Mouse (Mus musculus): Measurements from ENCODE around the gene Fam228a.
"Not testable (repeated sequence)": the region's sequence is repeated elsewhere in the genome, so short reads cannot be mapped to it uniquely, and the experiment has no call there.

Fam228a gene

DNA sequence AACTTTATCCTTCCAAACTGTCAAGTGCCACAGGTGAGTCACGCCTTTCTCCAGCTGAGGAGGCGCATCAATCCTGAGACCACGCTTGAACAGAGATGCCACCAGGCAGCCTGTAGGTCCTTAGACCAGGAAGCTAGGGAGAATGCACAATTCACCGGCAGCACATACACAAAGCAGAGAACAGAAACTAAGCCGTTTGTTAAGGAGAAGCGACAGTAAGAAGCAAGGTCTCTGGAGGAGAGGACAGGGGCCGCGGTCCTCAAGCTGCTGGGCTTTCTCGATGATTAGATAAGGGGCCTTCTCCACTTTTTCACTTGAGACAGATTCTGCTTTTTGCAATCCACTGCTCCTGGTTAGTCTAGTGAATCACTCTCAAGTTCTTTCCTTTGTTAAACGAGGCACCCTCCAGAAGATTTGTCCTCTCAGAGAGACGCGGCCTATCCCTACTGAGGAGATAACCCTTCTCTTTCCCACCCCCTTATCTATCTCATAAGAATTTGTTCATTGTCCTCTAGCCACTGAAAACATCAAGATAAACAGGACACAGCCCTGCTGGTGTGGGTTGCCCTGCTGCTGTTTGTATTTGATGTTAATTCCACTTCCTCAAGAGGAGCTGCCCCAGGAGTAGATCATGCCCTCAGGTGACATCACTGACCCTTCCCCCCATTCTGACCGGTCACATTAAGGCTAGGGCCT lies 19.0 kb downstream of the Fam228a start:
- DNase-seq (ENCODE audit: low read depth, low spot score): no peak

DNA sequence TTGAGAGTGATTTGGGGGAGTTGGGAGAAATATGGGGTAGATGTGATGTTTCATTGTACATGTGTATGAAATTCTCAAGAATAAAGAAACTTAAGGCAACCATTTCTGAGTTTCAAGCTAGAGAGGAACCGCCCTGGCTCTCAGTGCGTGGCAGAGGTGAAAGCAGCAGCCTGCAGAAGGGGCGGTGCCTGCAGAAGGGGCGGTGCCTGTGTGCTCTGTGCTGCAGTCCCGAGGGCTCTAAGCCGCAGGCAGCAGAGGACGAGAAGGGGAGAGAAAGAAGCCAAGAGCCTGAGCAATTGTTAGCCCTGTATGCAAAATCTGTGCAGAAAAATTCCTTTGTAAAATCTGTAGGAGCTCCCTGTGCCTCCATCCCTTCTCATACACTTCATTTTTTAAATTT lies 20.8 kb downstream of the Fam228a start:
- DNase-seq (ENCODE audit: low read depth, low spot score): no peak

DNA sequence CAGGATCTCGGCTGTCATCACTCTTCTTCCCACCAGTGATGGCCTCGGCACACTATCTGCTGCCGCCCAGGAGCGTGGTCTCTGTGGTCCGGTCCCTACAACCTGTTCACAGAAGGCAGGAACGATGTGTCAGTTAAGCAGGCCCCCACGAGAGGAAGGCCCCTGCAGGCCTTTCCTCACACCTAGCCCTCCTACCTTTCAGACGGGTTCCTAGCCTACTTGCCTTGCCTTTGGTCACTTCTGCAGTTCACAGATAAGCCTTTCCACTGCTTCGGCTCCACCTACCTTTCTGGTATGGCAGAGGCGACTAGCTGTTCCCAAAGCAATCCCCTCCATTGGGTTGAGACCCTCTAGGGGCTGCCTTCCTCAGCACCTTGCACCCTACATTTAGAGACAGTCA lies 22.6 kb downstream of the Fam228a start:
- DNase-seq (ENCODE audit: low read depth, low spot score): no peak

DNA sequence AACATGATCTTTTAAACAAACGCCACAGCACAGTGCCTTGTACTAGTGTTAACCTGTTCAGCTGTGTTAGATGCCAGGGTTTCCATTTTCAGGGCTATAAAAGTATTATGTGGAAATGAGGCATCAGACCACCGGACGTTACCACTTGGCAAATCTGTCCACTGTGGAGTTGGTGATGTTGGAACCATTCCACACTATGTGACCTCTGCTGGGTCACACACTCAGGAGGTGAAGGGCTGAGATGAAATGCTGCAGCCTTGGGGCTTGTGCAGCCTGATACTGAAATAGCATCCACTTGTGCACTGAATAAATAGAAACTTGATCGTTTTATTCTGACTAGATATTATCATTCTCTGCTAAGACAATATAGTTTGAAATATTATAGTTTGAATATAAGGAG lies 24.9 kb downstream of the Fam228a start:
- no peak for DNase-seq (ENCODE audit: low read depth, low spot score)

DNA sequence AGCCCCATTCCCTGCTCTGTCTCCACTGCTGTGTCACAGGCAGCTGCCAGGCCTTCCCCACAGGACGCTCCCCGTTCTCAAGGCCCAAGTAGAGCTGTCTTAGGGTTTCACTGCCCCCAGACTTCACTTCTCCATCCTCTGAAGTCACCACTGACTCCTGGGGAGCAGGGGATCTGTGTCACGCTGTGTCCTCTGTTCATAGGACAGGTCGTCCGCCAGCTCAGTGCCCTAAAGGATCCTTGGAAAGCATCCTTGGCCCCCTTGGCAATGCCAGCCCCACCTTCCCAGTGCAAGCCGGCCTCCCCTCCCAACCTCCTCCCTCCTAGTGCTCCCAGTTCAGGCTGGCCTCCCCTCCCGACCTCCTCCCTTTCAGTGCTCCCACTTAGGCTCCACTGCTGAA lies 28.3 kb downstream of the Fam228a start:
- DNase-seq (ENCODE audit: low read depth, low spot score): no peak

DNA sequence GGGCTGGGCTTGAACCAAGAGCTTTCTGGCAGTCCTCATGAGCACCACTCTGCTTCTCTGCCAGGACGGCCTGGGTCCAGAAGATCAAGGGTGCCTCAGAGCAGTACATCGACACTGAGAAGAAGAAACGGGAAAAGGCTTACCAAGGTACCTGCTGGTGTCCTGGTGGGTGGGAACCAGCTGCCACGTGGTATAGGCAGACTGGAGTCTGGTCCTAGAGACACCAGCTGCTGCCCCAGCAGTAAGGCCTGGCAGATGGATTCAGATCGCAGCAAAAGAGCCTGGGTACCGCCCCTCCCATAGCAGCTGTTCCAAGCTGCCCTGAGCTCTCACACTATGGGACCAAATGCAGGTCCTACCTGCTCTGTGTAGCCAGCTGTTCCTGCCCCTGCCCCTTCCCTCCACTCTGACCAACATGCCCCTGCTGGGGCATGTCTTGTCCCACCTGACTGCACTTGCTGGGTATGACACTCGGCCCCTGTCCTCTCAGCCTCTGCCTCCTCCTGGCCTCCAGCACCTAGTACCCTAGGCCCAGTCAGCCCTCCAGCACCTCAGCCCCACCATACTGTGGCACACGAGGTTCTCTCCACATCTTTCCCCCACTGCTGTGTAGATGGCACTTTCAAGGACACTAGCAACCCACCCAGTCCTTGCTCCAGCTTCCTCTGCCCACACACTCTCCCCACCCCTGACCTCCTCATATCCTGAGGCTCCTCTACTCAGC lies 29.2 kb downstream of the Fam228a start:
- DNase-seq (ENCODE audit: low read depth, low spot score): no peak

DNA sequence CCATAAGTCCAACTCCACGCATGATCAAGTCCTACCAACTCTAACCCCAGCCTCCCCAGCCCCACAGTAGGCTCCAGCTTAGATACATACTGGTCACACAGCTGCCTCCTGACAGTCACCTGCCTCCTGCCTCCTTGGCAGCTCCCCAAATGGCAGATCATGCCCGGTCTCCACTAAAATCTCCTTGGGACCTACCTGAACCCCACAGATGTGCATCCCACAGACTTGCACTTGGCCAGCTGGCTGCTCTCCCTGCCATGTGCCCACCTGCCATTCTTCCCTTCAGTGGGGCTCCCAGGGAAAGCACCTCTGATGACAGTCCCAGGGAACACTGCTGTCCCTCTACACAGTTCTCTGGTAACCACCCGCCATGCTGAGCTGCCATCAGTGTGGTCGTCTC lies 29.9 kb downstream of the Fam228a start:
- no peak for DNase-seq (ENCODE audit: low read depth, low spot score)

DNA sequence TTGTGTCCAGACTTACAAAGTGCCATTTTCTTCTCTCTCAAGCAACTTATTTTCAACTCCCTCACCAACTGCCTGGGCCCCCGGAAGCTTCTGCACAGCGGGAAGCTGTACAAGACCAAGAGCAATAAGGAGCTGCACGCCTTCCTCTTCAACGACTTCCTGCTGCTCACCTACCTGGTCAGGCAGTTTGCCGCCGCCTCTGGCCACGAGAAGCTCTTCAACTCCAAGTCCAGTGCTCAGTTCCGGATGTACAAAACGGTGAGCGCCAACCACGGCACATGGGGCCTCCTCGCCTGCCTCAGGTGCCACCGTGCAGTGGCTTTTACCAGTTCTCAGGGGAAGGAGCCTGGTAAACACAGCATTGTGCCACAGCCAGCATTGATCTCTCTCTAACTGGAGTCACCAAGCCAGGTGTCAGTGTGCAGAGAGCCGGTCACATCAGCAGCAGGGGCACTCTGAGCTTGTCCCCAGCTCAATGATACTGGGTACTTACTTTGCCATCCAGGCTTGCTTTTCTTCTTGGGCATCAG lies 30.7 kb downstream of the Fam228a start:
- DNase-seq (ENCODE audit: low read depth, low spot score): no peak

DNA sequence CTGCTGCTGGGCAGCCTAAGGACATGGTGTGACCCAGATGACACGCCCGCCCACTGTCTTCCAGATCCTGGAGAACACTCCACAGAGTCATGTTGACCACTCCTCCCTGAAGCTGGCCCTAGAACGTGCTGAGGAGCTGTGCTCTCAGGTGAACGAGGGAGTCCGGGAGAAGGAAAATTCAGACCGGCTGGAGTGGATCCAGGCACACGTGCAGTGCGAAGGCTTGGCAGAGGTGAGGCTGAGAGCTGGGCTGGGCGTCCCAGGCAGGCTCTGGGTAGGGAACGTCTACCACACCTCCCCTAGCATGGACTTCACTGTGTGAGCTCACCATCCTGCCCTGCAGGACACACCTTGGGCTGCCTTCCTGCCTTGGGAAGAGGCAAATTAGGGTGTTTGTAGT lies 31.3 kb downstream of the Fam228a start:
- DNase-seq (ENCODE audit: low read depth, low spot score): no peak

DNA sequence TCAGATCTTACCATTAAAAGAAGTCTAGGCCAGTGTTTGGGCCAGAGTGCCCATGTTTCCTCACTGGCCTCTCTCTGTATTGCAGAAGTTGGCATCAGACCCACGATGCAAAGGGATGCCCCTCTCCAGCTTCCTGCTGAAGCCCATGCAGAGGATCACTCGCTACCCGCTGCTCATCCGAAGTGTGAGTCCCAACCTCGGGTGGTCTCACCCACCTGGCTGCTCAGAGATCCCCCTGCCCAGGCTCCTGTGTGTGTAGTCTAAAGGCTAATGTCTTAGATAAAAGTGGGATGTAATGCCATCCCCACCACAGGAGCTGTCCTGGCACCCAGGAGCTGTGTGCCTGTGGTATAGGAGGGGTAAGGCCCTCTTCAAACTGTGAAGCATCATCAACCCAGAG lies 32.1 kb downstream of the Fam228a start:
- no peak for DNase-seq (ENCODE audit: low read depth, low spot score)

DNA sequence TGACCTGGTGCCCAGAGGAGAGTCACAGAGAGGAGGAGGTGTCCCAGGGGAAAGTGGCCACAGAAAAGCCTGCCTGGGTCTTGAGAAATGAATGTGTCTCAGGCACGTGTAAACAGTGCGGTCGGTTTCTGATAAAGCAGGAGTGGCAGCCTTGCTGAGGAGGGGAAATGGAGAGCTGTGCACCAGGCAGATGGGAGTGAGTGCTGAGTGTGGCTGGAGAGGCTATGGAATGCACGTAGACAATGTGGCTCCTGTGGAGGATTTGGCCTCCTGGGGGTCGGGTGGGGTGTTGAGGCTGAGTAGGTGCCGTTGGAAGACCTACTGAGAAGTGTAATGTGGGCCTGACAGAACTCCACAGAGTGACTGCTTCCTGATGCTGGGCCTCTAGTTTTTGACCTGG lies 32.6 kb downstream of the Fam228a start:
- not testable (repeated sequence) for DNase-seq (ENCODE audit: low read depth, low spot score)

DNA sequence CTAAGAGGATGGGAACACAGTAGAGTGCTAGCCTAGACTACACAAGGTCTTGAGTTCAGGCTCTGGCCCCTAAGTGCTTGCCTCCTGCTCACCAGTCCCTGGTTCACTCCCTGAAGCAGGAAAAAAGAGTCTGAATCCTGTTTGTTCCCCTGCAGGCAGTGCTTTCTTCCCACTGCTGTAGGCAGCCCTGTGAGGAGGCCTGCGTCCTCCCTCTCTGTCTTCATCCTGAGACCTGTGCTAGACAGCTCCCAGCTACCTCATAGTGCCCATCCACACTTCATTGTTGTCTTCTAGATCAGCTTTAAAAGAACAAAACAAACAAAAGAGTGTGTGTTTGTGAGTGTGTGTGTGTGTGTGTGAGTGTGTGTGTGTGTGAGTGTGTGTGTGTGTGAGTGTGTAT lies 43.7 kb downstream of the Fam228a start:
- no peak for DNase-seq (ENCODE audit: low read depth, low spot score)

DNA sequence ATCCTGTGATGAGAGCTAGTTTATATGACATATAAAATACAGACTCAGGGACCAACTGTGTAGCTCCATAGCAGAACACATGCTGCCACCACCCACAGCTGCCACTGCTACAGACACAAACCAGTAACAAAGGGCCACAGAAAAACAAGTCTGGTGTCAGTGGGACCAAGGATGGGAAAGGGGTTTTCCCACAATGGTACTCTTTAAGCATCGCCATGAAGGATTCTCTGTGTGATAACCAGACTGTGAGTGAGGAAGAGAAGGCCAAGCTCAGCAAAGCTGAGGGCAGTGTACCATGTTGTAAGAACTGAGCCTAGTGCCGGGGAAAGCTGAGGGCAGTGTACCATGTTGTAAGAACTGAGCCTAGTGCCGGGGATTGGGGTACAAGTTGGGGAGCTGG lies 47.0 kb downstream of the Fam228a start:
- no peak for DNase-seq (ENCODE audit: low read depth, low spot score)

DNA sequence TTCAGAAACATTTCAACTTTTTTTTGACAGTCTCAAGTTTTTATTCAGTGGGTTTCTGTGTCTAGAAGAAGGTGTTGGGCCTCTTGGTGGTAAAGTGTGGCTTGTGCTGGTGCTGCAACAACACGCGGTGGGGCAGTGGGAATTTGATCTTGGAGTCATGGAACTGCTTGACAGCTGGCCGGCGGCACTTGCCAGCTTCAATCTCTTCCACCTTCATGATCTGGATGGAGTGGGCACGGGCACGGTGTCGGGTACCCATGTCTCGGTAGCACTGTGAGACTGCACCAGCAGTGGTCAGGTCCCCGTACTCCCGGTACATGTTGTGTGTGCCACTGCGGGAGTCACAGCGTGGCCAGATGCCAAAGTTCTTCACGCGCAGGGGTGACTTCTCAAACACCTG lies 48.9 kb downstream of the Fam228a start:
- no peak for DNase-seq (ENCODE audit: low read depth, low spot score)

DNA sequence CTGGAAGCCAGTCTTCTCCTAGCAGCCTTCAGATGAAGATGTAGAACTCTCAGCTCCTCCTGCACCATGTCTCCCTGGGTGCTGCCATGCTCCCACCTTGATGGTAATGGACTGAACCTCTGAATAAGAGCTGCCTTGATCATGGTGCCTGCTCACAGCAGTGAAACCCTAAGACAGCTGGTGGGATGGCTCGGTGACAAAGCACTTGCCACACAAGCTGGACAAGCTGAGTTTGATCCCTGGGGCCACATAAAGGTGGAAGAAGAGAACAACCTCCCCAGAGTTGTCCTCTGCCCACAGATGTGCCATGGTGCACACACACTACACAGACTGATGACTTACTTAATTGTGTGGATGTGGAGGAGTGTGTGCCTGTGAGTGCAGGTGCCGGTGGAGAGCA lies 49.8 kb downstream of the Fam228a start:
- no peak for DNase-seq (ENCODE audit: low read depth, low spot score)

DNA sequence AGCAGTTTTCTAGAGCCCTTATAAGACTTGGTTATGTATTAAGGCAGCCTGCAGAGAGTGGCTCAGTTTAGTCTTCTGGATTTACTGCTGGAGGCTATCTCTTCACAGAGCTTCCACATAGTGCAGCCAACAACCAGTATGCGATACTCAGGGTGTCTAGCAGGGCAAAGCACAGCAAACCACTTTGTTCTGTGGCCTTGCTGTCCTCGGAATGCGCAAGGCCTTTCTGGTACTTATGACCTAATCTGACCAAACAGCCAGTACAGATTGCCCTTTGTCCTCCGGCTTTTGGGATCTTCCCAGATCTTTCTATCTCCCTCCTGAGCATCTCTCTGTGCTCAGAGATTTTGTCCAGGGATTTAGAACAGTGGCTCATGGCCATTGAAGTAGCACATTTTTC lies 52.8 kb downstream of the Fam228a start:
- DNase-seq (ENCODE audit: low read depth, low spot score): no peak

DNA sequence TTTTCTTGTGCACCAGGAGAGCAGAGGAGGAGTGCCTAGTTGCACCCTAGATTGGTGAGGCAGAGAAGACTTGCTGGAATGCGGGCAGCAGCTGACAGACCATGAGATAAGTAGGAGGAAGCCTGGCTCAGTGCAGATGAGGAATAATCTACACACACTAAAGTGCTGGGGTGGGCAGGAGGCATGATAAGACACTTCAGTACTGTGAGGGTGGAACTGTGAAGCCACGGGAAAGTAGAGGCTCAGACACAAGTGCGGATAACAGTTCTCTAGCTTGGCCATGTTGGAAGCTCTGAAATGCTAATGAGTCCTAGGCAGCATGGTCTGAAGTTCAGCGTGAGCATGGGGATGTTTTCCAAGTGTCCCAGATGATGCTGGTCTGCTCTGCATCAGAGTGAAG lies 58.3 kb downstream of the Fam228a start:
- no peak for DNase-seq (ENCODE audit: low read depth, low spot score)

DNA sequence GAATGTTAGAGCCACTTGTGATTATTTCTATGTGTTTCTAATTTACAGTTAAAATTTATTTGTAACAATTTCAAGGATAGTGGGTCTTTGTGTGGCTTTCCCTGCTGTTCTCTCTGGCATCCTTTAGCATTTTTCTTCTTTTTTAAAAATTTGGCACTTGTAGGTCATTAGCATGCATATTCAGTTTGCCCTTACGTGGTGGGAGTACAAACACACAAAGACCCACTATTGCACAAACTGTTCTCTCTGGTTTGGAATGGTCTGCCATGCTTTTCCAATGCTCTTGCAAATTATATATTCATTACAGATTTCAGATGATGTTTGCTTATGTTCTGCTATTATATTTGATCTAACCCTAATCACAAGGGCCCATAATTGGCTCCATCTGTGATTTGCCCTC lies 61.9 kb downstream of the Fam228a start:
- no peak for DNase-seq (ENCODE audit: low read depth, low spot score)

DNA sequence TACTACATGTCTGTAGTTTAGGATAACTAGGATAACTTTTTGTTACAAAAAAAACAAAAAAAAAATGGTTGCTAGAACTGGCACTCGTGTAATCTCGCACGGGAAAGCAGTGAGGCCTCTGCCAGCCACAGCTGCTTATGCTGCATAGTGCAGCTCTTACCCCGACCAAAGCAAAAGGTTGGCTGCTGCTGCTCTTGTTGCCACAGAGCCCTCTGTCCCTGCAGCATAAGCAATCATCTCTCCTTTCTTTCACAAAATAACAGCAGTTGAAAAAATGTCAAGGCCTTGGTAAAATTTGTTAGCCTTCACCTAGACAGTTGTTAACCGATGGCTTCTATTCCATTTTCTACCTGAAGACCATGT lies 72.6 kb downstream of the Fam228a start:
- no peak for DNase-seq (ENCODE audit: low read depth, low spot score)

DNA sequence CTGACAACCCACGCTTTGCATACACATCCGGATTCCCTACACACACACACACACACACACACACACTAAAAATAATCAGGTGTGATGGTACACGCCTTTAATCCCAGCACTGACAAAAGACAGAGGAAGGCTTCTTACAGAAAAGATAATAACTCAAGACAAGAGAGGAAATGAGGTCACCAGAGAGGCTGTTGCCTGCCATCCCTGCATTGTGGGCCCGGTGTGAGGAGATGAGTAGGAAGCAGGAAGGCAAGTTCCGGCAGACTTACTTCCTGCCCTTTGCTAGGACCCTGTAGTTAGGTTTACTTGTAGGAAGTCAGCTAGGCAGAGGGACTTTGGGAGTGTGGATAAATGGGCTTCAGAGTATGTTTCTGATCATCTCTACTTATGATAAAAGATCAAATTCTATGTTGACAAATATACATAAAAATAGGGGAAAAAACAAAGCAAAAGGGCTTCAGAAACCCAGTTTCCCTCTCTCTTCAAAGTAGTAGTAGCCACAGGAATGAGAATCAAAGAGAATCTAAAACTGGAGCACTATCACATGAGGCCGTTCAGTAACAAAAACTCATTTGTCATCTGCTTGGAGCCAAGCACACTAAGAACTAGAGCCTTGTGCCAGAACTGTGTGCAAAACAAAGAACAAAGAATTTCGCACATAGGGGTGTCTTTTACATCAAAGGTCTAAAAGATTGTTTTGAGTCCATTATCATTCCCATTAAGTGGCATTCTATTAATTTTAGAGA lies 73.1 kb downstream of the Fam228a start:
- no peak for DNase-seq (ENCODE audit: low read depth, low spot score)
